16 mouse cellular contexts compared by ENCODE assay signal in genomic region chr12:84260363-84260762, GRCm38 (mm10). TPM values are rescaled to one million over a fixed set of nuclear protein-coding genes. Genes with fewer than 3 reads are reported as not detected.
A peak's percentile ranks its signal among the peaks of the same experiment; 100 is the strongest.
DNase-seq lines count a peak whose midpoint lies in the region; ATAC-seq and TF ChIP-seq lines count a peak whose summit lies in the region.
"Had no signal": no experiment of that assay in that cellular context is flagged by ENCODE, and none has a peak within 500 bp of the region (broad histone marks: within the 10 kb centered on the region; RNA-seq: fewer than 3 reads in every experiment).

No protein-coding gene starts in this region.

- TF ChIP-seq EP300 in lung, postnatal 0 days (IDR thresholded peaks at IDR 0.05) = no peak
- no peak for TF ChIP-seq EP300 in heart, adult 2 months (IDR thresholded peaks at IDR 0.05; ENCODE audit: insufficient read depth, low read depth, low read length)

- H3K79me2 ChIP-seq in heart, adult 2 months (replicated peaks; ENCODE audit: control insufficient read depth, insufficient read depth, low read length) = no peaks in the 10 kb centered on the region

- DNase-seq in lung, postnatal 0 days (ENCODE audit: low spot score) = peak; percentile 66
- no peak for DNase-seq in lung, postnatal 36 days
- DNase-seq in retina, embryonic 14.5 days (ENCODE audit: low spot score) = peak; percentile 21
- no peak for DNase-seq in retina, postnatal 1 day
- no peak for DNase-seq in kidney, postnatal 10 days
- no peak for DNase-seq in heart, adult 2 months
- DNase-seq: adrenal gland, adult 2 months; adrenal gland, postnatal 25 days; cerebellum, adult 2 months; forebrain, postnatal 0 days; gastrocnemius, postnatal 14 days had no signal

- no peak for TF ChIP-seq POLR2A in heart, adult 2 months (IDR thresholded peaks at IDR 0.05; ENCODE audit: insufficient read depth, low read depth, low read length)

- H3K36me3 ChIP-seq in lung, postnatal 0 days (ENCODE audit: insufficient read depth, low read length) = no peaks in the 10 kb centered on the region
- no peaks in the 10 kb centered on the region for H3K36me3 ChIP-seq in heart, adult 2 months (ENCODE audit: control insufficient read depth, insufficient read depth, low read length)
- H3K36me3 ChIP-seq: embryonic facial prominence, embryonic 10.5 days; heart, embryonic 12.5 days had no signal

- no peak overlapping the region for H3K27ac ChIP-seq in lung, postnatal 0 days (ENCODE audit: low read length)
- H3K27ac ChIP-seq in heart, adult 2 months = no peak overlapping the region
- H3K27ac ChIP-seq: embryonic facial prominence, embryonic 10.5 days; forebrain, embryonic 13.5 days had no signal

- no peak overlapping the region for H3K4me2 ChIP-seq in lung, postnatal 0 days (replicated peaks; ENCODE audit: low read depth, low read length)
- H3K4me2 ChIP-seq: forebrain, embryonic 13.5 days; heart, embryonic 12.5 days had no signal

- 0 out of 2 replicates have a peak, but pooled peaks cover 3% of the 10 kb centered on the region for H3K4me1 ChIP-seq in lung, postnatal 0 days (ENCODE audit: insufficient read depth, low read depth, low read length)
- H3K4me1 ChIP-seq in heart, adult 2 months (ENCODE audit: control insufficient read depth, insufficient read depth, low read length) = no peaks in the 10 kb centered on the region
- H3K4me1 ChIP-seq: forebrain, embryonic 13.5 days; heart, embryonic 12.5 days had no signal

- intact Hi-C loops in heart, adult 2 months (cut with DNase I) = no loop called here

- no peak overlapping the region for H3K9ac ChIP-seq in lung, postnatal 0 days (replicated peaks; ENCODE audit: low read depth)
- H3K9ac ChIP-seq in heart, adult 2 months (ENCODE audit: low read depth, low read length) = no peak overlapping the region
- H3K9ac ChIP-seq: forebrain, embryonic 13.5 days; forebrain, postnatal 0 days; heart, embryonic 12.5 days had no signal

- no peak for TF ChIP-seq CTCF in lung, postnatal 0 days (IDR thresholded peaks at IDR 0.05)
- no peak for TF ChIP-seq CTCF in heart, adult 2 months (IDR thresholded peaks at IDR 0.05)

- no peak overlapping the region for H3K4me3 ChIP-seq in lung, postnatal 0 days (ENCODE audit: low read depth, low read length)
- no peak overlapping the region for H3K4me3 ChIP-seq in heart, adult 2 months
- H3K4me3 ChIP-seq: embryonic facial prominence, embryonic 10.5 days; forebrain, embryonic 13.5 days; heart, embryonic 12.5 days had no signal

- ATAC-seq in lung, postnatal 0 days = peak; percentile 72
- peak; percentile 82 for ATAC-seq in megakaryocyte, adult 5-6 weeks (ENCODE audit: poor library complexity, severe bottlenecking)
- ATAC-seq: forebrain, embryonic 13.5 days; forebrain, postnatal 0 days; hindbrain, embryonic 16.5 days had no signal

- no peaks in the 10 kb centered on the region for H3K27me3 ChIP-seq in lung, postnatal 0 days (replicated peaks; ENCODE audit: insufficient read depth, low read length)
- H3K27me3 ChIP-seq in heart, adult 2 months (ENCODE audit: control insufficient read depth, insufficient read depth, low read length) = no peaks in the 10 kb centered on the region
- H3K27me3 ChIP-seq: forebrain, embryonic 13.5 days; heart, embryonic 12.5 days had no signal

- H3K9me3 ChIP-seq in lung, postnatal 0 days (ENCODE audit: low read length) = no peaks in the 10 kb centered on the region
- H3K9me3 ChIP-seq: heart, embryonic 12.5 days had no signal

- 50% methylated on average over 7 of the region's 7 CpGs for WGBS in lung, postnatal 0 days
- 68% methylated on average over 7 of the region's 7 CpGs for WGBS in heart, adult 2 months

RNA-seq across cellular contexts. Expression of gene Ptgr2, which starts 24.7 kb away (rescaled TPM):
- polyA plus RNA-seq in lung, postnatal 0 days (2015; fragmentation: Nextera tagmentation; extraction: Ambion mirVana) = 26.3 and 28.0 TPM in 2 replicates
- 14.3 and 18.9 TPM in 2 replicates for total RNA-seq in megakaryocyte, adult 5-6 weeks (2015)
- 52.4 and 52.9 TPM in 2 replicates for total RNA-seq in megakaryocyte, adult 5-6 weeks (2017)
- total RNA-seq in heart, adult 2 months (2021) = 100 to 1,000 TPM; 222 to 248 TPM
- polyA plus RNA-seq in heart, adult 2 months (2012; rRNA removed) = 59.4 and 143 TPM in 2 replicates

RNA-seq across cellular contexts. Expression of gene Elmsan1, which starts 41.7 kb away (rescaled TPM):
- 5.9 and 6.7 TPM in 2 replicates for polyA plus RNA-seq in lung, postnatal 0 days (2015; fragmentation: Nextera tagmentation; extraction: Ambion mirVana)
- total RNA-seq in megakaryocyte, adult 5-6 weeks (2015) = 24.6 and 27.0 TPM in 2 replicates
- 17.0 and 25.0 TPM in 2 replicates for total RNA-seq in megakaryocyte, adult 5-6 weeks (2017)
- total RNA-seq in heart, adult 2 months (2021) = 10 to 100 TPM; 12.3 to 14.7 TPM
- polyA plus RNA-seq in heart, adult 2 months (2012; rRNA removed) = 8.1 and 8.4 TPM in 2 replicates

RNA-seq across cellular contexts. Expression of gene Zfp410, which starts 56.3 kb away (rescaled TPM):
- 44.9 and 49.0 TPM in 2 replicates for polyA plus RNA-seq in lung, postnatal 0 days (2015; fragmentation: Nextera tagmentation; extraction: Ambion mirVana)
- 37.7 and 43.1 TPM in 2 replicates for total RNA-seq in megakaryocyte, adult 5-6 weeks (2015)
- total RNA-seq in megakaryocyte, adult 5-6 weeks (2017) = 25.3 and 32.6 TPM in 2 replicates
- total RNA-seq in heart, adult 2 months (2021) = 10 to 100 TPM; 18.8 to 20.9 TPM
- 18.4 and 30.3 TPM in 2 replicates for polyA plus RNA-seq in heart, adult 2 months (2012; rRNA removed)

Comparison
In these comparisons a context has a peak if more than half of its experiments do, and no peak if none do; other contexts are left out.
1. DNase-seq: peak in lung, postnatal 0 days (single experiment) and retina, embryonic 14.5 days (single experiment); none in lung, postnatal 36 days (single experiment), retina, postnatal 1 day (single experiment), kidney, postnatal 10 days (single experiment) and heart, adult 2 months (0 of 2).
2. RNA of gene Ptgr2, which starts 24.7 kb away (total RNA-seq): 222 to 248 TPM in heart, adult 2 months; 14.3 to 52.9 TPM in megakaryocyte, adult 5-6 weeks; every median in the first group is over 4 times any median in the second.